Mouse (Mus musculus) spleen, embryonic (tissue): ENCODE measurements around the gene Gm2001.
"Not testable (repeated sequence)": the region's sequence is repeated elsewhere in the genome, so short reads cannot be mapped to it uniquely, and the experiment has no call there.

Experiments used
- CTCF ChIA-PET: fragments of 350-600 bp; sonication (Branson Sonifier 250); formaldehyde crosslinking; loops from one replicate; lab custom pipeline; 2022; lab: Charles Lee

Gene Gm2001

DNA sequence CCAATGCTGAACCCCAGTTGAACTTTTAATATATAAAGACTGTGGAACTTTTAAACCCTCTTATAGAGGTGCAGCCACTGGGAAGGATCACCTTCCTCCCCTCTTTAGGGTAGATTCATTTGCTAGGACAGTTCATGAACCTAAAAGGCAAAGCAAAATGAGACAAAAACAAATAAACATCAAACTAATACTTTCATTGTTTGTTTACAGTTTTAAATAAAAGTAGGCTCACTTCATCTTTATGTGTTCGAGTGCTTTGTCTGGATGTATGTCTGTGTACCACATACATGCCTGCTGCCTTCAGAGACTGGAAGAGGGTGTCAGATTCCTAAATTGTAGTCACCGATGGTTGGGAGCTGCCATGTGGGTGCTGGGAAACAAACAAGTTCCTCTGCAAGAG is at the start of gene Gm2001:
Gm2001 (minus strand) TSS at position 101 of the 400 bp plus-strand sequence.
- CTCF ChIA-PET: not testable (repeated sequence)

DNA sequence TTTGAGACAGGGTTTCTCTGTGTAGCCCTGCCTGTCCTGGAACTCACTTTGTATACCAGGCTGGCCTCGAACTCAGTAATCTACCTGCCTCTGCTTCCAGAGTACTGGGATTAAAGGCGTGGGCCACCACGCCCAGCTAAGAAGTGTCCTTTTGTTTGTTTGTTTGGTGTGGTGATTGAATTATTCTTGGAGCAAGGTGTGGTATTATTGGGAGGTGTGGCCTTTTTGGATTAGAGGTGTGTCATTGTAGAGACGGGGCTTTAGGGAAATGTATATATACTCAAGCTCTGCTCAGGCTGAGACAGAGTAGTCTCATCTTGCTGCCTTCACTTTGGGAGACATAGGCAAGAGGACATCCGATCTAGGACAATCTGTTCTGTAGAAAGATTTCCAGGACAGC is 31.6 kb upstream of the Gm2001 start, which contains the start of gene Gm2016:
Gm2016 (plus strand) TSS at position 301 of the 400 bp plus-strand sequence.
- CTCF ChIA-PET: not testable (repeated sequence)

DNA sequence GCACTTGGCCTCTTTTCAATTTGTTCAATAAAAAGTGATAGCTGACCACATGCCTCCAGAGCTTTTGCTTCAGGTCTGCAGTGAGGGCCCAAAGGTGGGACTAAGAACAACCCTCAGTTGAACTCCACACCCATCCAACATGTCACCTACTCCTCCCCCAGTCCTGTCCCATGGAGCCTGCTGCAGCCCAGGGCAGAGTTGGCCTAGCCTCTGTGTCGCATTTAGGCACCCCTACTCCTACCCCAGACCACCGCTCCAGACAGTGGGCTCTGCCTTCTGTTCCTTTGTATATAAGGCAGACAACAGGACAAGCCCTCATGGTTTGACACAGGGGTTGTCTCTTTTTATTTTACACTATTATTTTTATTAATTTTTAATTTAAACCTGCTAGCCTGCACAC is 21.9 kb upstream of the Gm2001 start:
- CTCF ChIA-PET: not testable (repeated sequence)

DNA sequence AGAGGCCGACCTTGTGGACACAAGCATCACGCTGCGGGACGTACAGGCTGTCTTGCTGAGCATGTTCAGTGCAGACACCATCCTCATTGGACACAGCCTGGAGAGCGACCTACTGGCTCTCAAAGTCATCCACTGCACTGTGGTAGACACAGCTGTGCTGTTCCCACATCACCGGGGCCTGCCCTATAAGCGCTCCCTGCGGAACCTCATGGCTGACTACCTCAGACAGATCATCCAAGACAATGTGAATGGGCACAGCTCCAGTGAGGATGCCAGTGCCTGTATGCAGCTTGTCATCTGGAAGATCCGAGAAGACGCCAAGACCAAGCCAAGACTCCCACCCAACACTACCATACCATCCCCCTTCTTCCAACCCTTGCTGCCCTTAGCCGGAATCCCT is 21.5 kb upstream of the Gm2001 start:
- CTCF ChIA-PET: not testable (repeated sequence)

DNA sequence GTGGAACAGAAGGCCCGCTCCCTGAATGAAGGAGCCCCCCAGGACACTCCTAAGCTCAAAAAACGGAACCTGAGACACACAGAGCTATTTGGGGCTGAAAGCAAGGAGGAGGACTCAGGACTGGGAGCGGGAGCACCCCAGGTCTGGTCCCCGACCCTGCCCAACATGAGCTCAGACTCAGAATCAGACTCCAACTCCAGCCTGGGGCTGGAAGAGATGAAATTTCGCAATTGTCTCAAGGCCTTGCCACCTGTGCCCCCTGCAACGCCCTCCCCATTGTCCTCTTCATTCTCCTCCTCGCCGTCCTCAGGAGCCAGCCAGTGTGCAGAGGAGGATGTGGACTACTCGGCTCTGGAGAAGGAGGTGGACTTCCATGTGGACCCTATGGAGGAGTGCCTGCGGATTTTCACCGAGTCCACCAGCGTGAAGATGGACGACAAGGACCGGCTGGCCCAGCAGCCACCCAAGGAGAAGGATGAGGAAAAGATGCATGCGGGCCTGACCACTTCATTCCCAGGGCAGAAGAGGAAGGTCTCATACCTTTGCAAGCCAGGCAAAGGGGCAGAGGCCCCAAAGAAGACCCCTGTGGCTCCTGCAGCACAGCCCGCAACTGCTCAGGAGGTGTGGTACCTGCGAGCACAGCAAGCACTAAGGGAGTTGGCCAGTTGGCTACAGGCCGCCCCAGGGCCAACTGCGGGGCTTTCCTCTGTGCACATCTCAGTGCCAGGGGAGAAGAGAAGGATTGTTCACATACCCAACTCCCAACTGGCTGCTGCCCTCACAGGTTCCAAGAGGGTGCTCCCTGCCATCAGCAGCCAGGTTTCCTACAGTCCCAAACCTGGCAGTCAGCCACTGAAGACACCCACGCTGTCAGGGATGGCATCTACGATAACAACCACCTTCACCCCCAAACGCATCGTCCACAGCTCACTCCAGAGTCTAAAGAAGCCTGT is 19.9 kb upstream of the Gm2001 start:
- CTCF ChIA-PET: not testable (repeated sequence)

DNA sequence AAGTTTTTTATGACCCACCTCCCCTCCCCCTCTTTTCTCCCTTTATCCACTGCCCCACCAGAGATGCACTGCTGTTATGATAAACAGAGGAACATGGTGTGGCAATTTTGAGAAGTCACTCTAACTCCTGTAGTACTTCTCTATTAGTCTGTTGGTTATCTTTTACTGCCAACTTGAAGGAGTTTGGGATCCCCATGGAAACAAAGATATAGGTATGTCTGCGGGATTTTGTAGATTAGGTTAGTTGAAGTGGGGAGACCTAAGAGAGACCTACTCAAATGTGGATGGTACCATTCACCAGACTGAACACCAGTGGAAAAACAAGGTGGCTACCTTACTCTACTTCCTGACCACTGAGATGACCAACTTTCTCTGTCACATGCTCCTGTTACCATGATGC is 13.9 kb upstream of the Gm2001 start:
- CTCF ChIA-PET: not testable (repeated sequence)

DNA sequence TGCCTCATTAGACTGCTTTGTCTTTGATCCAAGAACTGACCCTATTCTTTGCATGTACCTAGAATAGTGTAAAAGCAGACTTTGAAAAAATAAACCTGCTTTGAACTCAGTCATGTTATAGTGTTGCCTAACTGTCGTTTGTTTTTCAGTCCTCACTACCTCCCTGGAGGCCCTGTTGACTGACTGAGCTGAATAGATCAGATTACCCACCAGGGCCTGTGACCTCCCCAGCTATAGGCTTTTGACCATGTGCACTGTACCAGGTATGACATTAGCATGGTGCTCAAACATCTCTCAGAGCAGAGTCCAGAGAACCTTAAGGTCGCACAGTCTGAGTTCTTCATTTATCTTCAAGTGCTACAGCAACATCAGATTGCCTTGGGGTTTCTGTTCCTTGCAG is 8.5 kb upstream of the Gm2001 start:
- CTCF ChIA-PET: not testable (repeated sequence)

DNA sequence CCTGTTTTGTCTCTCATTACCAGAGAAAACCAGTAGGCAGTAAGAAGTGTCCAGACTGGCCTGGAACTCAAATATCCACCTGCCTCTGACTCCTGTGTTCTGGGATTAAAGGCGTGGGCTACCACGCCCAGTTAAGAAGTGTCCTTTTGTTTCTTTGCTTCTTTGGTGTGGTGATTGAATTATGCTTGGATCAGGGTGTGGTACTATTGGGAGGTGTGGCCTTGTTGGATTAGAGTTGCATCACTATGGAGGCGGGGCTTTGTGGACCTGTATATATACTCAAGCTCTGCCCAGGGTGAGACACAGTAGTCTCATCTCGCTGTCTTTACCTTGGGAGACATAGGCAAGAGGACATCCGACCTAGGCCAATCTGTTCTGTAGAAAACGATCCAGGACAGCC is 25.9 kb downstream of the Gm2001 start, which contains the start of gene BB287469:
BB287469 (plus strand) TSS at position 301 of the 400 bp plus-strand sequence.
- CTCF ChIA-PET: not testable (repeated sequence)

DNA sequence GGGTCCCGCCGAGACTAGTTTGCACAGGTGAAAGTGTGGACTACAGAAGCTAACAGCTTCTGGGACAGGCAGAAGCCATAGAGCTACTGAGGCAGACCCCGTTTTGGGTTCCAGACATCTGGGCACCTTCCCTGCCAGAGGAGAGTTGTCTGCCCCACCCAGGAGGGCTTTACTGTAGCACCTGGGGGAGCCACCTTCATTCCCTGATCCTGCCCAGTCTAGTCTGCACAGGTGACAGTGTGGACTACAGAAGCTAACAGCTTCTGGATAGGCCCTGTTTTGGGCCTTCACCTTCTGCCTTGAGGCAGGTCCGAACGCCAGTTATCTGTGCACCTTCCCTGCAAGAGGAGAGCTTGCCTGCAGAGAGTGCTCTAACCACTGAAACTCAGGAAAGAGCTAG is 44.2 kb downstream of the Gm2001 start:
- CTCF ChIA-PET: not testable (repeated sequence)

DNA sequence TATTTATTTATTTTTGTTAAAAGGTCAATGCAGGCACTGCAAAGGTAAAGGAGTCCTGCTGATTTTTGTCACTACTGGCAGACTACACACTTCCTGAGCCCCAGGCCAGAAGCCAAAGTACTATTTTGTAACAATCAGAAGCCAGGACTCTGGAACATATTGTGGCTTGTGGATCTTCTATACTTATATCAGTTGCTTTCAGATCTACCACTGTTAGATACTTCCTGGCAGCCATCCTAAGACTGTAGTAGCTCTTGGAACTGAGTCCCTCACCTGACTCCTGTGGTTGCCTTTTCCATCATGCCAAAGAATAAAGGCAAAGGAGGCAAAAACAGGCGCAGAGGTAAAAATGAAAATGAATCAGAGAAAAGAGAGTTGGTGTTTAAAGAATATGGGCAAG is 46.9 kb downstream of the Gm2001 start, which contains the start of gene Gm21936:
Gm21936 (plus strand) TSS at position 301 of the 400 bp plus-strand sequence.
- CTCF ChIA-PET: not testable (repeated sequence)
